Mouse (Mus musculus) testis, adult 2 months (tissue): ENCODE results near the gene Ccser1.

ENCODE experiments used
- CTCF ChIP-seq: fragments of 200-500 bp; IDR thresholded peaks from 2 replicates; pipeline ENCODE4 v1.5.1; 2012; ENCODE audit warnings: low read depth, mild to moderate bottlenecking, inconsistent platforms, low read length, moderate library complexity; ENCODE audit not compliant: control insufficient read depth, insufficient read depth, insufficient replicate concordance
- POLR2A ChIP-seq: fragments of 200-500 bp; IDR thresholded peaks from 2 replicates; pipeline ENCODE4 v1.6.1; 2012; ENCODE audit warnings: low read depth, mild to moderate bottlenecking, inconsistent platforms, low read length, moderate library complexity; ENCODE audit not compliant: control insufficient read depth

DNA sequence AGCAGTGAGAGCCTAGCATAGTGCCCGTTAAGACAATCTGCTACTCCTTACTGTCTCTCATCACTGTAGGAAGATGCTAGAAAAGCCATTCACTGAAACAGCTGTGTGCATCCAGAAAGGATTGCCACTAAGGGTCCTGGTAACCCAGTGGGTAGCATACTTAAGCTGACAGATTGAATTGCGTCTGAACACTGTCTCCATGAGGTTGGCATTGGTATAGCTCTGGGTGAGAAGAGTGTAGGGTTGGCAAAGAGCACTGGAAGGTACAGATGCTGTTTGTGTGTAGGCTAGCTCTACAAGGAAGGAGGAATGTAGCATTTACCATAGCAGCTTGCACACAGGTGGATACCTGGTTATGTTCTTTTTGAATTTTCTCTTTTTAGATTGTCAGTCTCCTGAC, 68.6 kb downstream of the Ccser1 start:
- TF ChIP-seq POLR2A (no peak), CTCF (no peak)
